Mouse (Mus musculus): ENCODE results near the gene E030030I06Rik.
"Not testable (repeated sequence)": the region's sequence is repeated elsewhere in the genome, so short reads cannot be mapped to it uniquely, and the experiment has no call there.

E030030I06Rik gene

DNA sequence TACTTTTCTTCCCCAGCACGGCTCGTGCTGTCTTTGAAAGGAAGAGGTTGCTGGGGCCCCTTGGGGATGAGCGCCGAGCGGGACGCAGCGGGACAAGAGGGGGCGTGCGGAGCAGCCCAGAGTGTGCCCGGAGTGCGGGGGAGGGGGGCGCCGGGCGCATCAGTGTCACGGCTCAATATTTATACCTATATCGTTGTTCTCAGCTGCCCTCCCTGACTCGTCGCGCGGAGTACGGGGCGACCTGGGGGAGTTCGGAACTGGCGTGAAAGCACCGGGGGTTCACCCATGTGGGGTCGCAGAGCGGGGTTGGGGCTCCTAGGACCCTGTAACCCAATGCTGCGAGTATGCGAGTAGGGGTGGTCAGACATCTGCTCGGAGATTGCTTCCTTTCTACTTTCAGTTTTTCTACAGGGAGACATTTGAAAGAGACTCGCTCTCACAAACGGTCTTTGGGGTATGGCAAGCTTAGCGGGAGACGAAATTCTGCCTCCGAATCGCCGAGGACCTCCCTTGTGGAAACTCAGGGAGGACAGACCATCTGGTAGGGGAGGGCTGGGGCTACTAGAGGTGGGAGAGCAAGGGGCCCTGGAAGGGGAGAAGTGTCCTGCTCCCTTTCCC, at the start of gene E030030I06Rik:
Gene E030030I06Rik, minus strand, starts transcription at position 198 of the 618 bp plus-strand sequence.
- no peak for TF ChIP-seq GATA4 (IDR thresholded peaks at IDR 0.05; ENCODE audit: insufficient replicate concordance, low read length)

DNA sequence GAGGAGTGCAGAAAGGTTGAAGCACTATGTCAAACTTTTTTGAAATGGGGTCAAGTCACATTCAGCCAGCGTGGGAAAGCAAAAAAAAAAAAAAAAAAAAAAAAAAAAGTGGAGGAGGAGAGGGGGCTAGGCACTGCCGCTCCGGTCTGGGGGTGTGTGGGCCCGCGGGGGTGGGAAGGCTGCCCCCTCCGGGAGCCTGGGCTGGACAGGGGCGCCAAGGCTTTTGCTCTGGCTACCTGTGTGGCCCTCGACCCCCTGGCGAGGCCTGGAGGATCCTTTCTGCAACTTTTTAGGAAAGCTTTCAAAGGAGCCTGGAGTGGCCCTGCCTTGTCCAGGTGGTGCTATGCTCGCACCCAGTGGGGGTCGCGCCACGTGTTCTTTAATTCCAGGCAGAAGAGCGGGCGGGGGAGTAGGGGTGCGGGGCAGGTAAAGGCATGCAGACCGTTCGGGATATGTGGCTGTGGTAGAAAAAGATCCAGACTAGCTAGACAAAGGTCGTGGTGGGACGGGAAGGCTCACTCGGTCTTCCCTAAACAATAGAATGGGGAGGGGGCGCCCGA, 10.6 kb upstream of the E030030I06Rik start:
- TF ChIP-seq GATA4 (IDR thresholded peaks at IDR 0.05; ENCODE audit: insufficient replicate concordance, low read length): no peak

- no peak for TF ChIP-seq GATA4 (IDR thresholded peaks at IDR 0.05; ENCODE audit: insufficient replicate concordance, low read length)
These were observed 10.1 kb upstream of the E030030I06Rik start for GRCm38 (mm10) chr10:22159131-22159561.

DNA sequence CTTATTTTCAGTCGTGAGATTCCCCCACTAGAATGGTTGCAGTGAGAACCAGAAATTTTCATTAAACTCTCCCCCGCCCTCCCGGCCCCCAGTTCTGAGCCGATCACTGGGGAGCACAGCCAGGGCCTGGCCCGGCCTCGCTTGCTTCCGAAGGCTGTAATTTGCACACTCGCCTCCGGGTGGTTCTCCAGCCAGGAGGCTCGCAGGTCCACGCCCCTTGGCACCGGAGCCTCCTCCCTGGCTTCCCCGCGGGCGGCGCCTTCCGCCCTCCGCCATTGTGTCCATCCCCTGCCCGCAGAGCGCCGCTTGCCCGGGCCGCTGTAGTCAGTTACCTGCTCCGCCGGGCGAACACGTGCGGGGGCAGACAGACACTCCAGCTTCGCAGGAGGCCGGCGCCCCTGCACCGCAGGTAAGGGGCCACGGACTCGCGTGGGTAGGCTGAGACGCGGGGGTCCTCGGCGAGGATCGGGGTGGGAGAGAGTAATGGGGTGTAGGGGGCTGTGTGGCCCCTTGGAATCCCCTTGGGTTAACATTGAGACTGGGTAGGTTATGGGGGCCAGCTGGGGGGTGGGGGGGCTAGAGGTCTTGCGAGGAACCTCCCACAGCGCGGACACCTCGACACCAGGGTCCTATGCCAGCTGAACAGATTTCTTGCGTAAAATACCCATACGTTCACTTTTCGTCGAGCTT, 9.4 kb upstream of the E030030I06Rik start, which contains the start of the genes Raet1e and H60b:
Gene Raet1e, plus strand, starts transcription at position 260 of the 690 bp plus-strand sequence.
Gene H60b, plus strand, starts transcription at position 277 of the 690 bp plus-strand sequence.
- TF ChIP-seq GATA4 (IDR thresholded peaks at IDR 0.05; ENCODE audit: insufficient replicate concordance, low read length): not testable (repeated sequence)

DNA sequence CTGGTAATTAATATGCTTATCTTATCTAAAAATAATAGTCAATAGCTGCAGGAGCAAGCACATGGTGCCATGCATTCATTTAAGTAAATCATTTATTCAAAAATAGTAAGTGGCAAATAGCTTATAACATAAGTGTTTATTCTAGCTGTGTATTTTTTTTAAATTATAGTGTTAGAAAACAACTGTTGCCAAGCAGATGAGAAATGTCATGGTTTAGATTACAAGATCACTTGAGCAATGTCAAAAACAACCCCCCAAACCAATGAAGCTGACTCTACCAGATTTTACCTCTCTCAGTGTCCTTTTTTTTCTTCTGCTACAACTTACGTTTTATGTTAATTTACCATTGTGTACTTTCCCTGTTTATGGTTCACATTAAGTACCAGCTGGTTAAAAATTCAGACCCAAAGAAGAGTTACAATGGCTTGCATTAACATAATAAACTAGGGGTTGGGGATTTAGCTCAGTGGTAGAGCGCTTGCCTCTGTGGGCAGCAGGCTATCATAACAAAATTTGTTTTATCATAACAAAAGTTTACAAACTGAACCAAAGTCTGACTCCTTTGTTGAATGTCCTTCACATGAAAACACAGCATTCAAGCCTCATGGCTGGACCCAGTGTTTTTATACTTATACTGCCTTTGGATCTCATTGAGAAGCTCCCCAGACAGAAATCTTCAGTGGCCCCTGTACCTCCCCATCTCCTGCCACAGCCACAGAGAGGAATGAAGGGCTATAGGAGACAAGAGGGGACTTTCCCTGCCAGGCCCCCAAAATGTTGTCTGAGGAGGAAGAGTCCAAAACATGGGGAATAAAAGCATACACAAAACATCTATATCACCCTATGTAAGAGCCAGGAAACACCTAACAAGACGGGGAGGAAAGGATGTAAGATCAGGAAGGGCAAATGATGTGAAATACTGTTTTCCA, 6.1 kb upstream of the E030030I06Rik start:
- TF ChIP-seq GATA4 (IDR thresholded peaks at IDR 0.05; ENCODE audit: insufficient replicate concordance, low read length): no peak

DNA sequence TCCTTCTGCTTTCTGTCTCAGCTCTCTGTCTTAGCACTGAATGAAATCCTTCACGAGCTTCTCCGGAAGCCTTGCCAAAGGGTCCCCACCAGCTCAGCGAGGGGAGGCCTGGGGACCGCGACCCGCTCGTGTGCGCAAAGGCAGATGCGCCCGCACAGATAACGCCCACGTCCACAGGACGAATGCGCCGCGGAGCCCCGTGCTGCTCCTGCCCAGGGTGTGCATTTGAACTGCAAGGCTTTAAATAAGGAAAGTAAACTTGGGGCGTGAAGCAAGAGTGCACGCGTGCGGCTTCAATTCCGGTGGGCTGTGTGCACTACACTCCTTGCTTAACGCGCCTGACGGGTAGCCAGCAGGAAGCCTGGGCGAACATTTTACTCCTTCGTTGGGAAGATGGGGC, 1.5 kb upstream of the E030030I06Rik start:
- TF ChIP-seq GATA4 (IDR thresholded peaks at IDR 0.05; ENCODE audit: insufficient replicate concordance, low read length): no peak

- TF ChIP-seq GATA4 (IDR thresholded peaks at IDR 0.05; ENCODE audit: insufficient replicate concordance, low read length): no peak
These were observed 808 bp upstream of the E030030I06Rik start for GRCm38 (mm10) chr10:22149691-22150465.

- TF ChIP-seq GATA4 (IDR thresholded peaks at IDR 0.05; ENCODE audit: insufficient replicate concordance, low read length): peak; percentile 10; the same call in 1 of the 2 replicates
These were observed 513 bp downstream of the E030030I06Rik start for GRCm38 (mm10) chr10:22148441-22149072.

DNA sequence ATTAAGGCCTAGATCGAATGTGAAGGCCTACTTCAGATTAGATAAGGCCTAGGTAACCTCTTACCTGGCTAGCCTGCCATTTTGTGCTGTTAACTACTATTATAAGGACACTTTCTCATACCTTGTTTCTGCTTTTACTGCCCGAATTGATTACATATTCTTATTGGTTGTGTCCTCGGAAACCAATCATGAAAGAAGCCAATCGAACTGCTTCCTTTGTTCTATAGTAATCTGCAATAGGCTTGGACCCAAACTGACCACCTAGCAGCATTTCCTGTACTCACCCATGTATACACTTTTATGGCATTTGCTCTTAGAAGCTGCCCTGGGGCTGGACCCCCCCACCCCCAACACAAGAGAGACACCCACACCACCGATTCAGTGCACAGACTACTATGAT, 6.1 kb downstream of the E030030I06Rik start:
- TF ChIP-seq GATA4 (IDR thresholded peaks at IDR 0.05; ENCODE audit: insufficient replicate concordance, low read length): no peak

DNA sequence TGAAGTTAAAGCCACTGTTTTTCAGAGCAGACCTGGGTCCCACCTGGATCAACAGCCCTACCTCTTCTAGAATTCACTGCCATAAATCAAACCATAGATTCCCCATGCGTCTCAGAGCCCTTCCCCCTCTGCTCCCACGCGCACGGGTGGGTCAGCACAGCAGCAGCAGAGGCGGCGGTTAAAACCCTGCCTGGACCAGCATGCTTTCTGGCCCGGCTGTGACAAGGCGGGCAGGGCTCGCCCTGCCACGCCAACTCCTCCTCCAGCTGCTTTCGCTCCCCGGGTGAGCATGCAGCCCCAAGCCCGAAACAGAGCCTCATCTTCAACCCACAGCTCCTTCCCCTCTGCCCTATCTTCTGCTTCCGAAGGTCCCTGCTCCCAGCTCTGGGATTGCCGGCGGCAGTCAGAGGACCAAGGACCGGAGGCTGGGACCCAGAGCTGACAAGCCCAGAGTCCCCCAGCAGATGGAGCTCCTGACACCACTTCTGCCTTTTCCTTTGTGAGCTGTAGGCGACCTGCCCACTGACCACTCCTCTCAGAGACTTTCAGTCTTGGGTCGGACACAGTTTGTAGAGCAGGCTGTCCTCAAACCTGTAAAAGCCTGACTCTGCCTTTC, 8.3 kb downstream of the E030030I06Rik start:
- no peak for TF ChIP-seq GATA4 (IDR thresholded peaks at IDR 0.05; ENCODE audit: insufficient replicate concordance, low read length)

DNA sequence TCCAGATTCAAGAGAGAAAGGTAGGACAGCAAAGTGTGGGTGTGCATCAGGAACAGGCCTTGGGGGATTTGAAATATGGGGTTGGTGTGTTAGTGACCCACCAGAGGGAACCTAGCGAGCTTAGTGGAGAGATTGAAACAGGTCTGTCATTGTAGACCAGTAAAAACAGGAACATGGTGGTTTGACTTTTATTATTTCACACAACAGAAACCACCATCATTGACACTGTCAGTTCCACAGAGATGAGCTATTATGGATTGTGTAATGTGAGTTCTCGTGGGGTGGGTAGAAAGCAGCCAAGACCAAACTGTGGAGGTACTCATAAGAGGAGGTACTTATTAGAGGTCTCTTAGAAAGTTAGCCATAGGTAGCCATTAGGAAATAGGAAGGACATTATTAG, 74.5 kb downstream of the E030030I06Rik start:
- TF ChIP-seq GATA4 (IDR thresholded peaks at IDR 0.05; ENCODE audit: insufficient replicate concordance, low read length): no peak

GRCm38 (mm10) chr10:22072739-22073138, 76.3 kb downstream of the E030030I06Rik start:
- no peak for TF ChIP-seq GATA4 (IDR thresholded peaks at IDR 0.05; ENCODE audit: insufficient replicate concordance, low read length)

DNA sequence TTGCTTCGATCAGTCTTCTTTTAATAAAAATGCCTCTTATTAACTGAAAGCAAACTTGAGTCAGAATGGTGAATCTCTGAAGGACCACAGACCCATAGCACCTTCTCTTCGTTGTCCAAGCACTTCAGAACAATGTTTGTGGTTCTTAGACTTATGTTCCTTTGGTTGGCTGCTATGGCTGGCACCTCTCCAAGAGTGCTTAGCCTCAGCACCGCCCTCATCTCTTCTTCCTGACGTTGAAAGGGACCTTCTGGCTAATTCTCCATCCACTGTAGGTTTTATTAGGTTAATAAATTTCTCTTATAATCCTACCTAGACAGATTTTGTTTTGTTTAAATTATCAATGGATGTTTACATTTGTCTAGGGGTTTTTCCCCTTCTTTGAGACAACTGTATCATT, 78.5 kb downstream of the E030030I06Rik start:
- no peak for TF ChIP-seq GATA4 (IDR thresholded peaks at IDR 0.05; ENCODE audit: insufficient replicate concordance, low read length)
